Mouse (Mus musculus): Measurements from ENCODE around the gene Pcf11.

Gene Pcf11

GRCm38 (mm10) chr7:92637021-92637625 lies 32.6 kb downstream of the Pcf11 start, which contains the start of gene Ankrd42:
Gene Ankrd42 (minus strand): TSS chr7:92637142.
- peak; percentile 96 for DNase-seq (ENCODE audit: low spot score)

GRCm38 (mm10) chr7:92636295-92637011 lies 33.3 kb downstream of the Pcf11 start:
- DNase-seq (ENCODE audit: low spot score), result peak; percentile 55

- no peak for DNase-seq (ENCODE audit: low spot score)
These were observed 39.6 kb downstream of the Pcf11 start for GRCm38 (mm10) chr7:92630167-92630566.

DNA sequence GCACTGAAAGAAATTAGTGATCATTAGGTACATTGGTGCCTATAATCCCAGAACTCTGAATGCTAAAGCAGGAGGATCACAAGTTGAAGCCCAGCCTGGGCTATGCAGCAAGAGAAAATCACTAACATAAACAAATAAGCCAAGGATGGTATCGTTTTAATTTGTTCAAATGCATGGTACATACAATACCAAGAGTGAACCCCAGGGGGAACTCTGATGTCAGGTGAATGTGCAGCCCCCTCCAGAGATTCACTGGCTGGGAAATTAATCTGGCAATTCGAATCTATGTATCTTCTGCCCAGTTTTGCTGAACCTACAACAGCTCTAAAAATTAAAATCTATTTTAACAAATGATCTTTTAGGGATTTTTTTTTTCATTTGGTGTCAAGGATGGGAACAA lies 45.2 kb downstream of the Pcf11 start:
- no peak for DNase-seq (ENCODE audit: low spot score)

- DNase-seq (ENCODE audit: low spot score), result no peak
These were observed 58.9 kb downstream of the Pcf11 start for GRCm38 (mm10) chr7:92610830-92611229.

DNA sequence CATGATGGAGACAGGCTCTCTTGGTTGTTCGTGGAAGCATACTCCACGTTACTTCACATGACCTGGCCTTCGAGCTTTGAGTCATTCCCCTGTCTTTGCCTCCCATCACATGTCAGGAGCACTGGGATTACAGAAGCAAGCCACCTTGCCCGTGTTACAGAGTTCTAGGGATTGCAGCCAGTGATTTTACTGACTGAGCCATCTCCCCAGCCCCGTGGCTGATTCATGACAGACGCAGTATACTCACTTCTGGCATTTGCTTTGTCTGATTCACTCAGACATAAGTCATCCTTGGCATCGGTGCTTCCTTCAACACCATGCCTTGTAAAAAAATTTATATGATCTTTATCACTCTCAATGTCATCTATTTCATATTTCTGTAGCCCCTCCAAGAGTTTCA lies 64.8 kb downstream of the Pcf11 start:
- DNase-seq (ENCODE audit: low spot score), result no peak

Data from testis, postnatal 10 days (tissue).